Mouse (Mus musculus): ENCODE measurements around the gene Hist2h4. TPM values are rescaled to one million over a fixed set of nuclear protein-coding genes. Genes with fewer than 3 reads are reported as not detected.
A peak's percentile ranks its signal among the peaks of the same experiment; 100 is the strongest.

The Hist2h4 gene
- polyA plus RNA-seq, 3 experiments from 2014 or later, result 1.3 to 7.4 (median 5.9) TPM

- ATAC-seq, result peak; percentile 75
These were observed 17.9 kb downstream of the Hist2h4 start, which contains the start of gene Hist2h2aa1 for GRCm38 (mm10) chr3:96245003-96245886. Gene Hist2h2aa1 (plus strand): TSS chr3:96245497.

- ATAC-seq, result no peak
These were observed 19.1 kb downstream of the Hist2h4 start for GRCm38 (mm10) chr3:96243921-96244572.

- ATAC-seq, result no peak
These were observed 22.3 kb downstream of the Hist2h4 start for GRCm38 (mm10) chr3:96240799-96241197.

GRCm38 (mm10) chr3:96239949-96240798 is 22.9 kb downstream of the Hist2h4 start, which contains the start of gene Hist2h2aa2:
Gene Hist2h2aa2 (minus strand): TSS chr3:96240276.
- peak; percentile 79 for ATAC-seq

- ATAC-seq, result peak; percentile 62
These were observed 23.9 kb downstream of the Hist2h4 start, which contains the start of gene Hist2h3c2 for GRCm38 (mm10) chr3:96238954-96239793. Gene Hist2h3c2 (minus strand): TSS chr3:96239127.

GRCm38 (mm10) chr3:96237904-96238511 is 25.1 kb downstream of the Hist2h4 start:
- ATAC-seq, result no peak

GRCm38 (mm10) chr3:96237335-96237903 is 25.7 kb downstream of the Hist2h4 start:
- no peak for ATAC-seq

- no peak for ATAC-seq
These were observed 26.2 kb downstream of the Hist2h4 start for GRCm38 (mm10) chr3:96236834-96237334.

GRCm38 (mm10) chr3:96235836-96236235 is 27.3 kb downstream of the Hist2h4 start:
- ATAC-seq, result no peak

- ATAC-seq, result no peak
These were observed 28.2 kb downstream of the Hist2h4 start for GRCm38 (mm10) chr3:96234914-96235313.

- no peak for ATAC-seq
These were observed 31.4 kb downstream of the Hist2h4 start for GRCm38 (mm10) chr3:96231758-96232120.

GRCm38 (mm10) chr3:96230910-96231757 is 32.0 kb downstream of the Hist2h4 start:
- ATAC-seq, result no peak

- ATAC-seq, result no peak
These were observed 32.7 kb downstream of the Hist2h4 start for GRCm38 (mm10) chr3:96230404-96230803.

GRCm38 (mm10) chr3:96228828-96229227 is 34.3 kb downstream of the Hist2h4 start:
- no peak for ATAC-seq

GRCm38 (mm10) chr3:96226695-96227648 is 36.1 kb downstream of the Hist2h4 start:
- ATAC-seq, result no peak

GRCm38 (mm10) chr3:96225421-96225820 is 37.7 kb downstream of the Hist2h4 start:
- no peak for ATAC-seq

GRCm38 (mm10) chr3:96222774-96223173 is 40.3 kb downstream of the Hist2h4 start:
- no peak for ATAC-seq

GRCm38 (mm10) chr3:96221640-96222038 is 41.5 kb downstream of the Hist2h4 start:
- no peak for ATAC-seq

All from inflammation-experienced regulatory T-cells, adult 6 months (primary cell).